Mouse (Mus musculus): ENCODE data around the gene Mrtfb.

DNA sequence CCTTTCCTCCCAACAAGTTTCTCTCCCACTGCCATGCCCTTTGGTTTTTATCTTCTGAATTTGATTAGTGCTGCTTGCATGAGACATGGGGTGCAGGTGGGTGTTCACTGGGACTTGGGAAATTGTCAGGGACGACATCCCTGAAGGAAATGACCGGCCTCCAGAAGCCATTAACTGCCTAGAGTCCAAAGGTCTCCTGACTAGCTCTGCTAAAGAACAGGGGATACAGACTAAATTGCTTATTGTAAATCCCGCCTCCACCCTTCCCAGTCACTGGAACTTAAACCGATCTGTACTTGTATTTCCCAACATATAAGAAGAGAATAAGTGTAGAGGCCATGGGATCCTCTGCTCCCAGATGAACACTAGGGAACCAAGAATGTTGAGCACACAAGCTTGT lies 43.5 kb upstream of the Mrtfb start:
- TF ChIP-seq CTCF (IDR thresholded peaks at IDR 0.05; ENCODE audit: control insufficient read depth, insufficient read depth, insufficient replicate concordance, low read depth, low read length) (no peak), POLR2A (IDR thresholded peaks at IDR 0.05; ENCODE audit: control insufficient read depth, low read depth, low read length) (no peak)
